Mouse (Mus musculus): ENCODE measurements around the gene Tbc1d16. TPM values are rescaled to one million over a fixed set of nuclear protein-coding genes. Genes with fewer than 3 reads are reported as not detected.

Gene Tbc1d16
- total RNA-seq, 2 experiments from 2014 or later, result 25.2 to 34.6 TPM

DNA sequence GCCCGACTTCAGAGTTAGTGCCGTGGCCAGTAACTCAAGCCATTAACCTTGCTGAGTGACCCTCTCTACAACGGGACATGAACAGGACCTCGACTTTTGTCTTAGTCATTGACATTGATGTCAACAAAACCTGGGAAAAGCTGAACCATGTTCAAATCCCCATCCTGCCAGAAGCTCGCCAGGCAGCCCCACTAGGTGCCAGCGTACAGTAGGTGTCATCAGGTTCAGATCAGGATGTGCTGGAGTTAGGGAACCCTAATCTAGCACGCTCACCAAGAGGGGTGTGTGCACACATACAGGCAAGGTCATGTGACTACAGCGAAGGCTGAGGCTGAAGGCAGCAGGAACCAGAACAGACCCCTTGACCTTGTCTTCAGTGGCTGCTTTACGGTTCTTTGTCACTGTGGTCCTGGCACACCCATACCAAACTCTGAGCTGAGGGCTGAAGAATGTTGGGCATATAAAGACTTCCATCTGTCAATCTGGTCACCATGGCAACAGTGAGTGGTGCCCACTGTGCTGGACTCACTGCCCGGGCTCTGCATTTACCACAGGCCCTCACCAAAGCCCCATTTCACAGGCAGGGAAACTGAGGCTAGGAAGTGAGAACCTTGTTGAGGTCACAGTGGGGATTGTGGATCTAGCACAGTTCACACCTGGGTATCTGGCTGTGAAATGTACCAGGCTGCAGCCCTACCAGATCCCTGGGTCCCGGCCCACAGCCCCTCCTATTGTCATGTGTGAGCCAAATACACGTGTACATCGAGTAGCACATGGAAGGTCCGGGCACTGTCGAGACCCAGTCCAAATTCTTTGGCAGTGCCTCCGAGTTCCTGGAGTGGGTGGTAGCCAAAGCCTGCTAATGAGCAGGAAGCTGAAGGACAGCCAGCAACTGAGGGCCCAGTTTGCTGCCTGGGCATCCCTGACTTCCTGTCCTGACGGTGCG, 30.4 kb downstream of the Tbc1d16 start:
- intact Hi-C loops (cut with DNase I), result no loop called here
- no peak for DNase-seq (ENCODE audit: extremely low spot score in 1 of 2, low spot score in 2 of 2)
- H3K27ac ChIP-seq, result no peak overlapping the region

DNA sequence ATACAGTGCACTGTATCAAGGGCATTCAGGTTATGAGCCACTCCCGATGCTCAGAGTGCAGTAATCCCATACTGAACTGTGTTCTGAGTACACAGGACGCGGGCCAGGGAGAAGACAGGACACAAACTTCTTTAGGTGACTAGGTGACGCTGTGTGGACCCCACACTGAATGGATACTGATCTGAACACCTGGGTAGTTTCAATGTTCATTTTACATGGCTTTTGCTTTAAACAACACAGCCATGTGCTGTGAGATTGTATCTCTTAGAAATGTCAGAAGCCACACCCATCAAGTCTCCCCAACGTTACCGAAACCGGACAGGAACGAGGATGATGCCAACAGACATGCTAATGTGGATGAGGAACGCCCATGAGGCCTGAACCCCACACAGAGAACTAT, 35.7 kb downstream of the Tbc1d16 start:
- no peak for TF ChIP-seq CTCF (IDR thresholded peaks at IDR 0.05)
- H3K4me3 ChIP-seq, result no peak overlapping the region
- intact Hi-C loops (cut with DNase I), result no loop called here
- H3K27ac ChIP-seq, result no peak overlapping the region
- DNase-seq (ENCODE audit: extremely low spot score in 1 of 2, low spot score in 2 of 2), result no peak

More for the DNA sequence above, 30.4 kb downstream of the Tbc1d16 start:
- no peak overlapping the region for H3K4me3 ChIP-seq
- TF ChIP-seq CTCF (IDR thresholded peaks at IDR 0.05), result no peak

DNA sequence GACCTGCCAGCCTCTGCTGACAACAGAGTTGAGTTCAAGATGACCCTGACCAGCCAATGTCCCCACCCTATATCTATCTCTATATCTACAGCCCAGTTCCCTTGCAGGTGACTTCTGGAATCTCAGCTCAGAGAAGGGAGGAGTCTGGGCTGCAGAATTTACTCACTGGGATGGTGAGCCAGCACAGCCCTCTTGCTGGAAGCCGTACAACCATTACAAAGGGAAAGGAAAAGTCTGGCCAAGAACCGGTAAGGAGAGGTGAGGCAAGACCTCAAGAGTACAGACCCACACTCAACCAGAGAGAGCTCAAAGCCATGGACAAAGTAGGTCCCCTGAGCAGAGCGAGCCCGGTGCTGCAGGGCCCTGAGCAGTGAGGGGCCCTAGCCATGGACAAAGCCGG, 36.1 kb downstream of the Tbc1d16 start:
- intact Hi-C loops (cut with DNase I), result no loop called here
- Histone ChIP-seq H3K27ac (no peak overlapping the region), H3K4me3 (no peak overlapping the region)
- DNase-seq (ENCODE audit: extremely low spot score in 1 of 2, low spot score in 2 of 2), result no peak
- no peak for TF ChIP-seq CTCF (IDR thresholded peaks at IDR 0.05)

DNA sequence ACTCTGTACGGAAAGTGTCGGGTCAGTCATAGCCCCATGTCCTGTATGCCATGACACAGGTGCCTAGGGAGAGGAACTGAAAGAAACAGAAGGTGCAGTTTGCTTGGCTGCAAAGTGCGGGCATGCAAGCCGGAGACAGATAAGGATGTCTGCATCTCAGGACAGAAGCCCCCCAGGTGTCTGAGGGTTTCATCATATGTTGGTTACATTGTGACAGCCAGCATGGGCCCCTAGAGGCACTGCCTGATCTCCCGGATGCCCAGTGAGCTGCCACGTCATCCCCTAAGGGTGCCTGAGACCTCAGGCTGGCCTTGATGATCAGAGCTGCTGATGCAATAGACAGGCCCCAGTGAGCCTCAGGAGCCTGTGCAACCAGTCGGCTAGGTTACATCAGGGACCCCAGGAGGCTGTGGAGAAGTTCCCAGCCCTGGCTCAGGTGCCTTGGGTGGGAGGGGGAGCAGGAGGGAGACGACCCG, 36.7 kb downstream of the Tbc1d16 start:
- intact Hi-C loops (cut with DNase I), result loop anchor here (2.0 kb wide), 2 partner anchors 105 to 193 kb away; partner anchors contain the start of gene Cbx4
- TF ChIP-seq CTCF (IDR thresholded peaks at IDR 0.05), result no peak
- Histone ChIP-seq H3K27ac (no peak overlapping the region), H3K4me3 (no peak overlapping the region)
- no peak for DNase-seq (ENCODE audit: extremely low spot score in 1 of 2, low spot score in 2 of 2)

- Histone ChIP-seq H3K27ac (no peak overlapping the region), H3K4me3 (no peak overlapping the region)
- TF ChIP-seq CTCF (IDR thresholded peaks at IDR 0.05), result peak; percentile 79
- intact Hi-C loops (cut with DNase I), result loop anchor here (1.0 to 2.0 kb wide), 3 partner anchors 104 to 192 kb away; partner anchors contain the start of gene Cbx4
- peak; percentile 62 to 71 for DNase-seq (ENCODE audit: extremely low spot score in 1 of 2, low spot score in 2 of 2)
Observed at GRCm38 (mm10) chr11:119190498-119190897, 37.8 kb downstream of the Tbc1d16 start.

- intact Hi-C loops (cut with DNase I), result loop anchor here (1.0 kb wide), 1 partner anchor 137 kb away; no protein-coding TSS in a partner anchor
- Histone ChIP-seq H3K27ac (no peak overlapping the region), H3K4me3 (no peak overlapping the region)
- no peak for TF ChIP-seq CTCF (IDR thresholded peaks at IDR 0.05)
- DNase-seq (ENCODE audit: extremely low spot score in 1 of 2, low spot score in 2 of 2), result no peak
Observed at GRCm38 (mm10) chr11:119189319-119189718, 39.0 kb downstream of the Tbc1d16 start.

DNA sequence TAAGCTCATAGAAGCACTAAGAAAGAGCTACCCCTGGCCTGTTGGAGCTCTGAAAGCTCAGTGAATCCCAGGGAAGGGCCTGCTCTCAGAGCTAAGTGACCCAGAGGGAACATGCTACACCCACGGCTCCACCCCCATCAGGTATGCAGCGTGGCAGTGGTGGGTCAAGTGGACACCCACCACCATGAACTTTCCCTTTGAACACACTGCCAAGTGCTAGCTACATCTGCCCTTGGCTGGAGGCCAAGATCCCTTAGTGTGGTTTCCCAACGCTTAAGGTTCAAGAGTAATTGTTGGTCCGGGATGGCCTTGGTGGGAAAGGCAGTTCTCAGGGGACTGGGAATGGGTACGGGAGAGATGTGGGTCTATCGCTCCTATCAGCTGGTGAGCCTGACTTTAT, 39.9 kb downstream of the Tbc1d16 start:
- no peak for TF ChIP-seq CTCF (IDR thresholded peaks at IDR 0.05)
- intact Hi-C loops (cut with DNase I), result no loop called here
- H3K4me3 ChIP-seq, result no peak overlapping the region
- no peak overlapping the region for H3K27ac ChIP-seq
- DNase-seq (ENCODE audit: extremely low spot score in 1 of 2, low spot score in 2 of 2), result no peak

DNA sequence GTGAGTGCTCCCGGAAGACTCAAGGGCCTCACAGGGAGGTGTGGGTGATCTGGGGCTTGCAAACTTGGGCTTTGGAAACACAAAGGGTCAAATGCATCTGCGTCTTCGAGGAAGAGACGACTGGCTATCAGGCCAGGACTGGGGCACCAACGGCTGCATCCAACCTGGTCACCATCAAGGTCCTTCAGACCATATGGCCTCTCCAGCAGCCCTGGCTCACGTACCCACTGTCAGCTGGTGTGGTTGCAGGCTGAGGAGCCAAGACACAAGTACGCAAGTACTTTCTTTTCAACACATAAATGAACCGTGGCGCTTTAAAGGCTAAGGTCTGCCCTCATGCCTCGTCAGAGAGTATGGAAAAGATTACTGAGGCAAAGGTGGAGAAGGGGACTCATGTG, 40.5 kb downstream of the Tbc1d16 start:
- intact Hi-C loops (cut with DNase I), result no loop called here
- Histone ChIP-seq H3K4me3 (no peak overlapping the region), H3K27ac (no peak overlapping the region)
- TF ChIP-seq CTCF (IDR thresholded peaks at IDR 0.05), result no peak
- DNase-seq (ENCODE audit: extremely low spot score in 1 of 2, low spot score in 2 of 2), result no peak

GRCm38 (mm10) chr11:119186989-119187799, 41.1 kb downstream of the Tbc1d16 start:
- Histone ChIP-seq H3K4me3 (no peak overlapping the region), H3K27ac (no peak overlapping the region)
- intact Hi-C loops (cut with DNase I), result no loop called here
- peak; percentile 69 to 70 for DNase-seq (ENCODE audit: extremely low spot score in 1 of 2, low spot score in 2 of 2)
- TF ChIP-seq CTCF (IDR thresholded peaks at IDR 0.05), result peak; percentile 77

DNA sequence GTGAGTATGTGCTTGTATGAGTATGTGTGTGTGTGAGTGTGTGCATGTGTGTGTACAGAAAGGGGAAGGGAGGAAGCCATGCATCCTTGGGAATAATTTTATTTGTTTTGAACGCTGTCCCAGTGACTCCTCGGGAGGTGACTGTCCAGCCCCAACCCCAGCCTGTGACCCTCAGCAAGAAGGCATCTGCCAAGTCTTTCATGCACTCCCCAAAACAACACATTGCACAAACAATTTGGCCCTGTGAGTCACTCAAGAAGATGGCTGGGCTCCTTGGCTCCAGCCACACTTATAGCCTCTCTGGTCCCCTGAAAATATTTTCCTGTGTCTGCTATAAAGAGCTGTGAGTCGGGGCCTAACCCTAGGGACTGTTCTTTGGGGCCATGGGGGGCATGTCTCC, 41.9 kb downstream of the Tbc1d16 start:
- Histone ChIP-seq H3K27ac (no peak overlapping the region), H3K4me3 (no peak overlapping the region)
- no peak for TF ChIP-seq CTCF (IDR thresholded peaks at IDR 0.05)
- no peak for DNase-seq (ENCODE audit: extremely low spot score in 1 of 2, low spot score in 2 of 2)
- intact Hi-C loops (cut with DNase I), result no loop called here

DNA sequence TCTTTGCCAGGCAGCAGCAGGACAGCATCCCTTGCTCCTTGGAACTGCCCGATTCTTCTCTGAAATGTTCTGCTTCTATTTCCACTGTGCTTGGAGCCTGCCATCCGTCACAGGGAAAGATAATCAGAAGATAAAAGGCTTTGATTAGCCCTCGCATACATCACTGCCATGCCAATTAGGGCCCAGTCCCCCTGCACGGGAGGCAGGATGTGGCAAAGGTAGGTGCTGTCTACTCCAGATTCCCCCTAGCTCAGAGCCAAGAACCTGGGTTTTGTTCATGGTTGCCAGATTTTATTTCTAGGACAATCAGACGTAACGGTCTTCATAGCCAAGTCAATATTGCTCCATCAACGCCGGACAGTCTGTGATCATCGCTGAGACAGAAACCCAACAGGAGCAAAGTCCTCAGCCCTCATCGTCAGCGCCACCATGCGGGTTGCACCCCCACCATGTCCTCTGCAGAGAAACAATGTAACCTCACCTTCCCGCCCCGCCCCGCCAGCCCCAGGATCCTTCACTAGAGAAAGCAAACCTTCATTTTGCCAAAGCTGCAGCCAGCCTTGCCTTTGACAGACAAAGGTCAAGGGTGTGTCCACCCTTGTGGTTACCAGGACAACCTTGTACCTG, 44.5 kb downstream of the Tbc1d16 start:
- no peak for TF ChIP-seq CTCF (IDR thresholded peaks at IDR 0.05)
- Histone ChIP-seq H3K27ac (no peak overlapping the region), H3K4me3 (no peak overlapping the region)
- intact Hi-C loops (cut with DNase I), result loop anchor here (5.0 kb wide), 1 partner anchor 46 kb away; no protein-coding TSS in a partner anchor
- no peak for DNase-seq (ENCODE audit: extremely low spot score in 1 of 2, low spot score in 2 of 2)

Measured in left cerebral cortex, adult 2 months (tissue).